Mouse (Mus musculus) spleen, postnatal 10 days (tissue): ENCODE data around the gene D11Wsu47e.

Experiments
- DNase-seq, 2 experiments: peaks; one replicate each; pipeline ENCODE4 v3.0.0; 2021 to 2022; ENCODE audit warnings: low spot score in 2 of 2

D11Wsu47e gene

DNA sequence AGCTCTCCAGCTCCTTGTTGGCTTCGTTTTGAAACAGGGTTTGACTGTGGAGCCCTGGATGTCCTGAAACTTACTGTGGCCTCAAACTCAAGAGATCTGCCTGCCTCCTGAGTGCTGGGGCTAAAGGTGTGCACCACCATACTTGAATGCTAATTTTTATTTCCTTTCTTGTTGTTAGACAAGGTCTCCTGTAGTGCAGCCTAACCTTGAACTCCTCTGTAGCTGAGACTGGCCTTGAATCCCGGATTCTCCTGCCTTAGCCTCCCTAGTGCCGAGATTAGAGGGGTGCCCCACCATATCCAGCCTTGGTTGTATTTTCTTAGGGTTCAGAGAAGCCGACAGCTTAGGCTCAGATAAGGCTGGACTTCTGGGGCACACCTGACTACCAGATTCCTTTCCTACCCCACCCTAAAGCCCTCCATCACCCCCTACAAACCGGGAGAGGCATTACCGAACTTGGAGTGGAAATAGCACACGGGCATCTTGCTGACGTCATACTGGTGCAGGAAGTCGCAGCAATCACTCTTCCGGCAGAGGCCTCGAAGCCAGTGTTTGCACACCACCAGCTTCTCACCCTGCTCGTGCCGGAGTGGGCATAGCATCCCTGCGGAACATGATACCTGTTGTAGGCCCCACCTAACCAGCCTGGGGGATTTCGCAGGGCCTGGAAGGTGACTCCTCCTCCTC lies 21.9 kb downstream of the D11Wsu47e start:
- no peak for DNase-seq

DNA sequence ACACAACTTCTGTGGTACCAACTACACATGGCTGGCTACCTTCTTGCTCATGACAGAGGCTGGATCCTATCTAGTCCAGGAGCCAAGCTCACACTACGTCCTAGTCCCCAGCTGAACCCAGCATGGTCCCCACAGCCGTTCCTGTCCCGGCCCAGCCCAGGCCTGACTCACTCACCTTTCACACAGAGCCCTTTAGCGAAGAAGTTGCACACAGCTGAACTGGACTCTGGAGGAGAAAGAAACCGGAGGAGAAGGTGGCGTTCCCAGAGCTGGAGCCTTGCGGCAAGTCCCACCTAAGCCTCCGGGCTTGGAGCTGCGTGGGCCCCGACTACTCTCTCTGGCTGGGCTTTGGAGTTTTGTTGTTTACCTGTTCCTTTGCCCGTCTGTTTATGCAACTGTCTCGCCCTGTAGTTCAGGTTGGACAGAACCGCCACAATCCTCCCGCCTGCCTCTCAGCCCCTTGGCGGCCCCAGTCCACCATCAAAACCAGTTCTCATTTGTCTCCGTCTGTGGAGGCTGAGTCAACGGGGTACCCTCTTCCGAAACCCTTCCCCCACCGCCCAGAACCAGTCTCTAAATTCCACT lies 24.5 kb downstream of the D11Wsu47e start:
- DNase-seq: no peak

DNA sequence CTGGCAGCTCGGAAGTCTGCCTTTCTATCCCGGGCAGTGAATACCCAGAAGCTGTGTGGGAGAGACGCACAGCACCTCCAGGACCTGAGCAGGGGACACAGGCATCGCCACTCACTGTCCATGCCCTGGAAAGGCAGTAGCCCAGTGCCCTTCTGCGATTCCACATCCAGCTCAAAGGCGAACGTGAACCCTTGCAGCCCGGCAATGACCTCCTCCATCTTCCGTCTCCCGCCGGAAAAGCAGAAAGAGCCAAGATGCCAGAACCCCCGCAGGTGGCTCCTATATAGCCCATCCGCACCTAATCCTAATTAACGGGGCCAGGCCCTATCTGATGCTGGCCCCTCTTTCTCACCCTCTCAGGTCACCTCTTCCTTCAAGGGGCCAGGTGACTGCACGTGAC lies 25.1 kb downstream of the D11Wsu47e start:
- DNase-seq: no peak

DNA sequence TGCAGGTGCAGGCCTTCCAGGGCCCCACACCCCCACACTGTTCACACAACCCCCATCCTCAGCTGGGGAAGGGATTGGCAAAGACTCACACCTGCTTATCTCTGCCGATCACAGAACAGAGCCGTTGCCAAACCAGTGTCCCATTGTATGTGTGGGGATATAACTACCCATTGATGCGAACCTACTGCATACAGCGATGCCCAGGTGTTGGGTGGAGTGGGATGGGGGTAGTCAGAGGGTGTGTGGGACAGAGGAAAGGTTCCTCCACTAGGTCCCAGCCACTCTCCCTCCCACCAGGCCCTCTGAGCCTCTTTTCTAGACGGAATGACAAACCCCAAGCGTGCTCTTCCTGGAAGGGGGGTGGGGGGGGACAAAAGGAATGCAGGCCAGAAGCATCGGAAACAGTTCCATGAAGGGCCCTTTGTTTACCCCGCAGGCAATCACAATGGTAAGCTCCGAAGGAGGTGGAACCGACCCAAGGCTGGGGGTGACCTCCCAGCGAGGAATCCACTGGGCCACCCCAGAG lies 25.6 kb downstream of the D11Wsu47e start, which contains the start of gene Cpsf4l:
Cpsf4l (minus strand) TSS at position 287 of the 526 bp plus-strand sequence.
- no peak for DNase-seq

DNA sequence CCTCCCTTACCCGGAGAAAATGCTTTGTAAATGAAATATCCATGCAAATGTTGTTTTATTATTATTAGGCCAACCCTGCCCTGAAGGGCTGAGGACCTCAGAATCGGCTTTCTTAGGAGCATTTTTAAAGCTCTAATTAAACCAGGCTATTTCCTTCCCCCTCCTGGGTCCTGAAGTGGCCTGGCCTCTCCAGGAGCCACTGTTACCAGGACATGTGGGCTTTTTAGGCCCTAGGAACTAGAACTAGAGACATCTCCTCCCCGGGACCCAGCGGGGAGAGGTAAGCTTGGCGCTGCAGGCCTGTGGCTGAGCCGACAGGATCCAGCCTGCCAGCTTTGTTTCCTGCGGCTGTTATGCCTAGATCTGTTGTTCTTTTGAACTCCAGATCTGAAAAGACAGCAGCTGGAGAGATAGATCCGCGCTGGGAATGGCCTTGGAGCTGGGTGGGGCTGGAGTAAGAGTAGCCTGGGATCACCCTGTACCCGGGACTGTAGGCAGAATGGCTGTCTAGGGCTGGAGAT lies 26.1 kb downstream of the D11Wsu47e start:
- DNase-seq: no peak

DNA sequence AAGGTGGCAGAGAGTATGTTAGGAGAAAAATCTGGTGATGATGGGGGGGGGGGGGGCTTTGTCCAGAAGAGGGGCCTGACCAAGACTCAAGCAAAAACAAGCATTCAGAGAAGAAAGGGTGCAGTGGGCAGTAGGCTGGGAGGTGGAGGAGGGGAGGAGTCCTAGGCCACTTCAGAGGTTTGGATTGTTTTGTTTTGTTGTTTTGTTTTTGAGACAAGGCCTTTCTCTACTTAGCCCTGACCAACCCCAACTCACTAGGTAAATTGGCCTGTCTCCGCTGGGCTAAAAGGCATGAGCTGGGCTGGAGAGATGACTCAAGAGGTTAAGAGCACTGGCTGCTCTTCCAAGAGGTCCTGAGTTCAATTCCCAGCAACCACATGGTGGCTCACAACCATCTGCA lies 26.8 kb downstream of the D11Wsu47e start:
- no peak for DNase-seq

DNA sequence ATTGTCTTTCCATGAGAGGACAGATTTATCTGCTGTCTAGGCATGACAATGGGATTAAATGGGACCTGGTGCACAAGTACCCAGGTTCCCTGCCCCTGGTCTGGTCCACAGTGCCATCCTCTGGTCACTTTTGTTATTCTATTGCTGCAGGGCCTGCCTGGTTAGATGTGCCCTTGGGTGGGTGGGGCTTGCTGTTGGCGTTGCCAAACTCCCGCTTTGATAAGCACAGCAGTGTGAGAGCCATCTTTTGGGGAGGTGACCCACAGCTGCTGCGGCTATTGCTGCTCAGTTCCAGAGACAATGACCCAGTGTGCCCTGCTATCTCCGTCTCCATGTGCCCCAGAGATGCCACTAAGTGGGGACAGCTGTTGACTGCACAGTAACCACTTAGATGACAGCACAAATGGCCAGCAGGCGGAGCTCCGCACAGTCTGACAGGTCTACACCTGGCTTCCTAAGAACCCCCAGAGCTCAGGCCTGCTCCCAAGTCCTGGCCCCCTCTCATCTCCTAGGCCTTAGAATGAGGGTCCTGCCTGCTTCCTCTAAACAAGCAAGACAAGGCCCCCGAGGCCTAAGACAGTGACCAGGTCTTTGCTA lies 31.0 kb downstream of the D11Wsu47e start:
- DNase-seq: peak in 1 of 2 experiments; percentile 60

DNA sequence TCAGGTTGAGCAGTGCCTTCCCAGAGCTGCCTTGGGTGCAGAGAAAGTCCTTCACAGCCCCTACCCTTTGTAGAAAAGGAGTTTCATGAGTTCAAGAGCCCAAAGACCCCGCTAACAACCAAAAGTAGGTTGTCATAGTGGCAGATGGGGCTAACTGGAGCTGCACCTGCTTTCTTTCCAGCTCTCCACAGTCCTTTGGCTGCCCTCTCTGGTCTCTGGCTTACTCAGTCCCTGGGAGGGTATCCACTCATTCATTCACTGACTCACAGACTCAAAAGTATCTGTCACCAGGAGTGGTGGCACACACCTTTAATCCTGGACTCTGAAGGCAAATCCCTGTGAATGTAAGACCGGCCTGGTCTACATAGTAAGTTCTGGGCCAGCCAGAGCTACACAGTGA lies 31.9 kb downstream of the D11Wsu47e start:
- DNase-seq: no peak

DNA sequence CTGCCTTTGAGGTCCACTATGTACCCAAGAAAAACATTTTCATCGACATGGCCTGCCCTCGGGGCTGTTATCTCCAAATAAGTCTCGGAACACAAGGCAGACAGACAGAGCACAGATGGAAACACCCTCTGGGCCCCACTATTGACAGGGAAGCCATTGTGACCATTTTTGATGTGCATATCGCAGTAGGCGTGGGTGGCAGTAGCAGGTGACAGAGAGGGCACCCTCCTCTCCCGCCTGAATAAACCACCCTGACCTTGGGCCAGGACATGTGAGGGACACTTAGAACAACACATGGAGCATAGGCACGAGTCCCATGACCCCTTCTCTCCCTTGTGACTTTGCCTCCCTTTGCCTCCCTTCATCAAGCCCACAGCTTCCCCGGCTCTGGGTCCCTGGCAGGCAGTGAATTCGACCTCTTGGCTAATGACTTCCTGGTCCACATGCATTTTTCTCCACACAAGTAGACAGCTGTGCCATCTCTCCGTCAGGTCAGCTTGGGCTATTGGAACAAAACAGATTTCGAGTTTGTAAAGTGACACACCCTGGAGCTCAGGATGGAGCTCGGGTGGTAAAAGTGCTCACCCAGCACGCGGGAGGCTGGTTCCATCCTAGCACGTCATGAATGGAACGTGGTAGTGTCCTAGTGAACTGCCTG lies 33.7 kb downstream of the D11Wsu47e start:
- no peak for DNase-seq

DNA sequence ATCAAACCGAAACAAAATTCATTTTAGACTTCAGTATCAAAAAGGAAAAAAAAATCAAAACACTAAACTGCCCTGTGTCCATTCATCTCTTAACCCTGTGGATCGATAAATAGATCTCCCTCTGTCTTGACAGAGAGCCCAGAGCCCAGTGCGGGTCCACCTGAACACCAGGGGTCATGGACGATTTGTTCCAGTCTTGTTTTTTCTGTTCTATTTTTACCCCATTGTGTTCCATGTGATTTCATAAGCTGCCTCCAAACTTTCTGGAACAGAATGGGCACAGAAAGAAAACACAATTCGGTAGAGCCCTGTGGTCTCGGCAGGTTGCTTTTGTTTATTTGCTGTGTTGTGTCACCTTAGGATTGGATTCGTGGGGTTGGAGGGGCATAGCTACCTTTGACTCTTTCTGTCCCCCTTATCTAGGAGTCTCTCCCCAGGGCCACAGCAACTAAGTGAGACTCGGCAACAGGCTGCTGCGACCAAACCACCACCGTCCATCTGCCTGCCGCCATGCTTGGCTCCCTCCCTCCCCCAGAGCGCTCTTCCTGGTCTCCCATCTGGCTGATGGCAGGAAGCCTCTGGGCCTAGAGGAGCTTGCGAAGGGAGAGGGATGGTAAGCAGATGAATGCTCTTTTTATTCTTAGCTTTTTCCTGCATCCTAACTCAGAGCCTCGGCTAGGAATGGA lies 38.3 kb downstream of the D11Wsu47e start:
- DNase-seq: no peak

DNA sequence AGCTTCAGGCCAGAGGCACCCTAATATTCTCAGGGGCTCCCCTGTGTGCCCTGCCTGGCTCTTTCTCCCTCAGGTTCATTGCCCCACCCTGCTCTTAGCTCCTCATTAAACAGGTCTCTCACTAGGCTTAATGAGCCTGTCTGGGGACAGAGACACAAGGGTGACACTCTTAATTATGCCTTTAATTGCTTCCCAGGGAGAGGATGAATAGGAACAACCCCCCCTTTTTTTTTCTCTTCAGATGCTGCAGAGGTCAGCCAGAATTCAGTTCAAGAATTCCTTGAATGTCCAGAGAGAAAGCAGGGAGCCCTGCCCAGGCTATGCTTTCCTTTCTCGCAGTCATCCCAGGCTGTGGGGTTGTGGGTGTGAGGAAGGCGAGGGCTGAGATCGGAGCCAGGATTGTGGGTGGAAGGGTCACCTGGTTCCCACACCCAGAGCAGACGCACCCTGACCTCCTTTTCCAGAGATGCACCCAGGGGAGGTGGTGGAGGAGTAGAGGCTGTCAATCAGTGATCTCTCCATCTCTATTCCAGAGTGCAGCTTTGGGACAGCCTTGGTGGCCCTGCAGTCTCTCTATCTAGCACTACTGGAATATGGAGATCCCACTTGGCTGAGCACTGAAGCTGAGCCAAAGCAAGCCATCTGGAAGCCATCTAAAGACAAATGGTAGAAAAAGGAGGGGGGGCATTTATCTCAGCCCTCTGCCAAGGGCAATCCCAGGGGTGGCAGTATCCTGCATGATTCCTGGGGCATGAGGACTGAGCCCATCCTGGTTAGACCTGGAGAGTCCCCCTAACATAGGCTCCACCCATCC lies 41.2 kb downstream of the D11Wsu47e start:
- DNase-seq: no peak

DNA sequence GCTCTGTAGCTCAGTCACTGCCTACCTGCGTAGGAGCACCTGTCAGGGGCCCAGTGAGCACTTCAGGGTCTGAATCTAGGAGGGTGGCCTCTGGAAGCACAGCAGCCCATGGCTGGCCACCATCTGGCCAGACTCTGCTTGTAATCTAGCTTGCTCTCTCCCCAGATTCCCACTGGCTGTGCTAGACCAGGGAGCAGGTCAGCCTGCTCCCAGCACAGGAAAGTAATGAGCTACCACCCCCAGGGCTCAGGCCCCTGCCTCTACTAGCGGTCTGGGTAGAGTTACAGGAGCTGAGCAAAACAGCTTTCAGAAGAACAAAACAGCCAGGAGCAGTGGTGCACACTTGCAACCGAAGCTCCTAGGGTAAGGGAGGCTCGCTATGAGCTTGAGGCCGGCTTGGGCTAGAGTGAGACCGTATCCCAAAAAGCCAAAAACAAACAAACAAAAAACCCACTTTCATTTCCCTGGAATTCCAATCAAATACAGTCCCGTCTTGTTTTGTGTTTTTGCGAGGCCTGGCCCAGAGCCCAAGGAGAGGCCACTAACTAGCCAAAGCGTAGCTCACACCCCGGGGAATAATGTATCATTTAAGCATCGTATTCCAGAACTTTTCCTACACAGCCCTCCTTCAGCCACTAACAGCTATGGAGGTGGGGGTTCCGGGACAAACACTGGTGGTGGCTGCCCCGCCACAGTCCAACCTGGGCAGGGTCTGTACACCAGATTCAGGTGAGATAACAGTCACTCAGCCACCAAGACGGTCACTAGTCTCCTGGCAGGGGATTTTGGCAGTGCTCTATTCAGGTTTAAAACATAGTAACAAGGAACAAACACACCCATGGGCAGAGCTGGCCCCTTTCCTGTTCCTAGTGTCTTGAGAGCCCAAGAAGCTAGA lies 43.0 kb downstream of the D11Wsu47e start:
- no peak for DNase-seq

DNA sequence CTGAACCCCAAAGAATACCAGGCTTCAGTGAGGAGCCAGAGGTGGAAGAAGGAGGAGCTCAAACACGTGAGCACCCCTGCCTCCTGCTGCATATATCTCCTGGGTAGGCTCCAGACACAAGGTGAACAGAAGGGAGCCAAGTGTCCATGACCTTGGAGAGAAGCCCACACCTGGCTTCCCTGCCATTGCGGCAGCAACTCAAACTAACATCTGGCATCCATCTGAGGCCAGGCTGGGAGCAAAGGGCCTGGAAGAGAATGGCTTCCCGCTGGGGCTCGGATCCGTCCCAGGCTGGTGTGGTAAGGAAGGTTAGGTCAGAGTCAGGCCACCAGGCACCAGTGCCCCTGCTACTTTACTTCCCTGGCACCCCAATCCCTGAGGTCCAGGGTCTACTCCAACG lies 43.8 kb downstream of the D11Wsu47e start:
- DNase-seq: no peak

DNA sequence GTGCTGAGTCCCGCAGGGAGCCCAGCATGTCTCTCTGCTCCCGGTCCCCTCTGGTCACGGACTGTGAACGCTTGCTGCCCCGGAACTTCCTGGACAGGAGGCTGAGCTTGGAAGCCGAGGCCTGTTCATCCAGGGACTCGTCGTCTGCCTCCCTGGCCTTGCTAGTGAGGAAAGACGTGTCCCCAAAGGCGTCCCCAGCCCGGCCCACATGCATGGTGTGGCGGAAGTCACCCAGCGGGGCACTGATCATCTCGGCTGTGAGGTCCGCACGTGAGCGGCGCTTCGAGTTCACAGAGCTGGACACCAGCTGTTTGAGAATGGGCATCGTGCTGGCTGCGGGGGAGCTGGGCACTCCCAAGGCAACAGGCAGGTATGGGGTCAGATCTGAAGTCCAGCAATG lies 45.0 kb downstream of the D11Wsu47e start:
- no peak for DNase-seq

DNA sequence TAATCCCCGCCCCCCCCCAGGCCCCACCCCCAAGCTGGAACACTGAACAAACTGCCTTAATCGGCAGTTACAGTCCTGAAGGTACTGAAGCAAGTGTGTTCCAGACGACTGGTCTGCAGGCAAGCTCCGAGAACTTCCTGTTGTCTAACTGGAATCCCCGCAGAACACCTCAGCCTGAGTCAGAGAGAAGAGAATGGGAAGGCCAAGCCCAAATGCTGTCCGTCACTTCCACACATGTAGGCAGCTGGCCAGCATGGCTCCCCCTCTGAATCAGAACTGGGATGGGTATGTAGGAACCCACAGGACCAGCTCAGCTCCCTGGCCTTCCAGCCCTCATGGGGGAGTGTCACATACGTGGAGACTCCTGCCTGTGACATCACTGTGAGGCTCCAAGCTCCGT lies 45.7 kb downstream of the D11Wsu47e start:
- DNase-seq: no peak

DNA sequence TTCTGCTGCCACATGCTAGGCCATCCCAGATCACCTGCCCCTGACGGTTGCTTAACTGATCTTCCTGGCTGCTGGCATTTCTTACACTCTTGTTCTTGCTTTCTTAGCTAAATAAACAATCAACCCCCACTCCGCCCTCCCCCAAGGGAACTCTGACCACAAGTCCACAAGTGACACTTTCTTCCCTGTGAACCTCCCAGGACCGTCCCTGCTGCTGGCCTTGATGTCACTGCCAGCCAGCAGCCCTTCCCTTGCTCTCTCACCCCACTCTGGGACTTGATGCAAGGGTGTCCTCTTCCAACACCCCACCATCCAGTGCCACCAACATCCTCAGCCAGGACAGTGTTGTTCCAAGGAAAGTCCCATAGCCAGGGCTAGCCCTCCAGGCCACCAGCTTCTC lies 46.7 kb downstream of the D11Wsu47e start:
- no peak for DNase-seq

DNA sequence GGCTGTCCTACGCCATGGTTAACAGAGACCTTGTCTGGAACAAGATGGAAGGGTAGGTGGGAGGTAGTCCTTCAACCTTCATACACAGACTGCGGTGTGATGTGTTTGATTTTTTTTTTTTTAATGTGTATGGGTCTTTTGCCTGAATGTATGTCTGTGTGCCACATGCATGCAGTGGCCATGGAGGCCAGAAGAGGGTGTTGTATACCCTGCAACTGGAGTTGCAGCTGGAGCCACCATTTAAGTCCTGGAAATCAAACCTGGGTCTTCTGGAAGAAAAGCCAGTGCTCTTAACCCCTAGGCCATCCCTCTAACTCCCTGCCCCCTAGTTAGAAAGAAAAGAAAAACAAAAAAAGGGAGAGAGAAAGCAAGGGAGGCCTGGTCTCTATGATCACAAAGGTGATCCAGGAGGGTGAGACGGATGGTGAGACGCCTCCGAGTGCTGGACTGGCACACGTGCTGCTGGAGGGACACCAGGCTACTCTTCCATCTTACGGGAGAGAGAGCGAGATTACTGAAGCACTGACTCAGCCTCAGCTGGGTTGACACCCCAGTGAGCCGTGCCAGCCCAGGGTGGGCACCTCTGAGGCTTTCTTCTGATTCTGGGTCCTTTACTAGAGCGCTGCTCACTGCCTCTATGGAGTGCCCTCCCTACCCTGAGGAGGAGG lies 47.9 kb downstream of the D11Wsu47e start:
- DNase-seq: no peak

DNA sequence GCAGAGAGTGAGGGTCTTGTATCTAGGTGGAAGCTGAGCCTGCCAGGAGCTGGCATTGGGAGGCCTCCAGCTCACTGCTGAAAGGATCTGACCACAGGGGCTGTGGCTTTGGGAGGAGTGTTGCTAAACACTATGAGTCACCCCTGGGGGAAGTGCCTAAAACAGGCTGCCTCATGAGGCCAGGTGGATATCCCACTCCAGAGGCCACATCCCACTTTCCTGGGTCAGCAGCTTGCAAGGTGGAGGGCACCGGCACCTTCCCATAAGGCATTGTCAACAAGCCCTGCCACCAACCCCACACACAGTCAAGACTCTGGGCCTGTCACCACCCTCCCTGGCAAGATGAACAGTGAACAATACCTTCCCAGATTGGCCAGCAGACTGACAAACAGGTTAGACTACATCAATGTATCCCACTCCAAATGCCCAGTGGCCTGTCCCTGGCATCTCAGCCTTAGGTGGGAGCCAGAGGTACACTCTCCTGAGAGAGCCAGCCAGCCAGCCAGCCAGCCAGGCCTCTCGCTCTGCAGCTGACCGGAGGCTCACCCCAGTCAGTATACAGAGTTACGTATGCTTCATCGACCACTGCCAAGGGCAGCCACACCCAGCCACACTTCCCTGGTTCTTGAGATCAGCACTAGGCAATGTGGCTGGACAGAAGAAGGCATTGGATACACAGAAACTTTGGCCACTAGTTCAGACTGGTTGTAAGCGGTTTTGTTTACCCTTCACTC lies 49.6 kb downstream of the D11Wsu47e start:
- DNase-seq: no peak

DNA sequence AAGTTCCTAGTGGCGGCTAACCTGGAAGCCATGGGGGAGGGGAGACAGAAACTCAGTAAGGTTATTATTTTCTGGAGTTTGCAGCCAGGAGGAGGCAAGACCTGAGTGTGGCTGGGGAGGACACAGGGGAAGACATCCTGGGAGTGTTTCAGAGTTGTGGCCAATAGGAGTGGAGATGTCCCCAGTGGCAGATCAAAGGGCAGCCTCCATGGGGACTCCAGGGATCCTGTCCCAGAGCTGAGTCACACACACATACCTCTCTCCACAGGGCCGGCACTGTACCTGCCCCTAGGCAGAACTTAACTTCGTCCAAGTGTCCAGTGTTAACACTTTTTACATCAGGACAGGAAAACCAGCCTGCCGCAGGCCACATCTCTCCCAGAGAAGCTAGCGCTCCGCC lies 50.9 kb downstream of the D11Wsu47e start:
- no peak for DNase-seq
